Mouse (Mus musculus) kidney, postnatal 0 days (tissue): ENCODE data around the gene Atn1. TPM values are rescaled to one million over a fixed set of nuclear protein-coding genes. Genes with fewer than 3 reads are reported as not detected.

Source experiments
- ATAC-seq: fragments of 200-750 bp; cut with Nextera tagmentation; replicated peaks from 2 replicates; pipeline ENCODE4 v1.8.0; 2017; ENCODE audit warnings: low read depth, moderate number of reproducible peaks, moderate TSS enrichment, moderate library complexity; ENCODE audit not compliant: low FRiP score
- DNase-seq: peaks from one replicate; pipeline ENCODE4 v3.0.0-alpha.2; 2016; ENCODE audit warnings: low spot score
- H3K27ac ChIP-seq: fragments of 300-500 bp; sonication (generic); 2 replicates; pipeline ENCODE4 v1.5.1; 2014; ENCODE audit warnings: mild to moderate bottlenecking
- H3K27me3 ChIP-seq: fragments of 300-500 bp; sonication (generic); 2 replicates; pipeline ENCODE4 v1.6.1; 2014; ENCODE audit warnings: low read length, mixed read lengths; ENCODE audit not compliant: insufficient read depth
- H3K36me3 ChIP-seq: fragments of 300-500 bp; sonication (generic); 2 replicates; pipeline ENCODE4 v1.6.1; 2014; ENCODE audit warnings: low read length, mixed read lengths; ENCODE audit not compliant: insufficient read depth
- H3K4me1 ChIP-seq: fragments of 300-500 bp; sonication (generic); replicated peaks from 2 replicates; pipeline ENCODE4 v1.6.1; 2014; ENCODE audit warnings: antibody characterized with exemption, low read length, mixed read lengths; ENCODE audit not compliant: insufficient read depth
- H3K4me2 ChIP-seq: fragments of 300-500 bp; sonication (generic); 2 replicates; pipeline ENCODE4 v1.6.1; 2014; ENCODE audit warnings: mild to moderate bottlenecking, low read length, moderate library complexity, mixed read lengths
- H3K4me3 ChIP-seq: fragments of 300-500 bp; sonication (generic); replicated peaks from 2 replicates; pipeline ENCODE4 v1.5.1; 2014; ENCODE audit warnings: low read depth, low read length
- H3K9ac ChIP-seq: fragments of 300-500 bp; sonication (generic); 2 replicates; pipeline ENCODE4 v1.6.1; 2014; ENCODE audit warnings: low read depth, low read length
- H3K9me3 ChIP-seq: fragments of 300-500 bp; sonication (generic); replicated peaks from 2 replicates; pipeline ENCODE4 v1.6.1; 2016; ENCODE audit warnings: low read length, inconsistent platforms, mixed read lengths
- CTCF ChIP-seq: IDR thresholded peaks from 2 replicates; pipeline ENCODE4 v1.5.1; 2016; ENCODE audit warnings: antibody characterized with exemption, low read depth, mild to moderate bottlenecking, moderate library complexity
- WGBS: fragments of 180-500 bp; shearing (Covaris S2); extraction: QIAGEN DNeasy Blood & Tissue Kit; methylation state at CpG from one replicate; pipeline ENCODE4 v1.1.7; 2014; 5-methylcytosine and 5-hydroxymethylcytosine counted together
- polyA plus RNA-seq: library from polyadenylated mRNA; unstranded; fragments of >200 nt; fragmentation: Nextera tagmentation; extraction: Ambion mirVana; gene quantifications from 2 replicates; pipeline ENCODE4 v1.2.1, GENCODE M21; 2015

Atn1 gene
- polyA plus RNA-seq, 1 experiment from 2014 or later: 13.0 TPM

DNA sequence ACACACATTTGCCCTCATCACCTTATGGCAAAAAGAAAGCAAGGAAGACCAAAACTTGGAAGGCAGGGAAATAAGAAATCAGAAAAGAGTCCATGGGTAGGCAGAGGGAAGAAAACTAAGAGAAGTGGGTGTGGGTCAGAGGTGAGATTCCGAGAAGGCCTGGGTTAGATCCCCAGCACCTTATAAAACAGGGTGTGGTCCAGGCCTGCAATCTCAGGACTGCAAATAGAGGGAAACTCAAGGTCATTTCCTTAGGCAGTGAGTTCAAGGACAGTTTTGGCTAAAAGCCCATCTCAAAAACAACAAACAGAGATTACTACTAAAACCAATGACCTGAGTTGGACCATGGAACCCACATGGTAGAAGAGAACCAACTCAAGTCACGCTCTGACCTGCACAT is 2.5 kb downstream of the Atn1 start:
- DNase-seq (no peak), ATAC-seq (no peak)
- Histone ChIP-seq H3K4me2 (0 out of 2 replicates have a peak overlapping the region, but pooled peaks have one; percentile 14), H3K36me3 (peaks cover 11% of the 10 kb centered on the region; the same call in 1 of the 2 replicates), H3K9me3 (no peaks in the 10 kb centered on the region), H3K27me3 (no peaks in the 10 kb centered on the region), H3K4me3 (no peak overlapping the region), H3K4me1 (peaks cover 24% of the 10 kb centered on the region), H3K27ac (no peak overlapping the region), H3K9ac (no peak overlapping the region)
- TF ChIP-seq CTCF: no peak
- 85% methylated on average over 2 of the region's 2 CpGs for WGBS

DNA sequence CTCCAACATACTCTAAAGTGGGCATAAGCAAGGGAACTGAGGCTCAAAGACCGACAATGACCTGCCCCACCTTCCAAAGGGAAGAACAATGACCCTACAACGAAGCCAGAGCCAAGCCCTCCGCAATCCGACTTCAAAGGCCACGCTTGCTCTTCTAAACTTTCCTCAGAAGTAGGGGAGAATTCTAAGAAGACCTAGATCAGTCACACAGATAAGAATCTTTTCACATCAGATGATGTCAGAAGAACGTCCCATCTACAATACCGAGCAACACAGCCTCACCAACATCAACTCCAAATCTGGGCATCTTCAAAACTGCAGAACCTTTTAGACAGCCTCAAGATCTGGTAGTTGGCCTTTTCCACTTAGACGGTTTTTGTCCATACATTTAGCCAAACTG is 5.9 kb downstream of the Atn1 start:
- DNase-seq (no peak), ATAC-seq (no peak)
- H3K4me2 ChIP-seq: no peak overlapping the region
- WGBS: 81% methylated on average over 8 of the region's 8 CpGs
- peaks cover 24% of the 10 kb centered on the region for H3K4me1 ChIP-seq
- no peak overlapping the region for H3K27ac ChIP-seq
- no peaks in the 10 kb centered on the region for H3K27me3 ChIP-seq
- no peaks in the 10 kb centered on the region for H3K9me3 ChIP-seq
- no peak overlapping the region for H3K4me3 ChIP-seq
- H3K36me3 ChIP-seq: peaks cover 28% of the 10 kb centered on the region
- TF ChIP-seq CTCF: no peak
- no peak overlapping the region for H3K9ac ChIP-seq

DNA sequence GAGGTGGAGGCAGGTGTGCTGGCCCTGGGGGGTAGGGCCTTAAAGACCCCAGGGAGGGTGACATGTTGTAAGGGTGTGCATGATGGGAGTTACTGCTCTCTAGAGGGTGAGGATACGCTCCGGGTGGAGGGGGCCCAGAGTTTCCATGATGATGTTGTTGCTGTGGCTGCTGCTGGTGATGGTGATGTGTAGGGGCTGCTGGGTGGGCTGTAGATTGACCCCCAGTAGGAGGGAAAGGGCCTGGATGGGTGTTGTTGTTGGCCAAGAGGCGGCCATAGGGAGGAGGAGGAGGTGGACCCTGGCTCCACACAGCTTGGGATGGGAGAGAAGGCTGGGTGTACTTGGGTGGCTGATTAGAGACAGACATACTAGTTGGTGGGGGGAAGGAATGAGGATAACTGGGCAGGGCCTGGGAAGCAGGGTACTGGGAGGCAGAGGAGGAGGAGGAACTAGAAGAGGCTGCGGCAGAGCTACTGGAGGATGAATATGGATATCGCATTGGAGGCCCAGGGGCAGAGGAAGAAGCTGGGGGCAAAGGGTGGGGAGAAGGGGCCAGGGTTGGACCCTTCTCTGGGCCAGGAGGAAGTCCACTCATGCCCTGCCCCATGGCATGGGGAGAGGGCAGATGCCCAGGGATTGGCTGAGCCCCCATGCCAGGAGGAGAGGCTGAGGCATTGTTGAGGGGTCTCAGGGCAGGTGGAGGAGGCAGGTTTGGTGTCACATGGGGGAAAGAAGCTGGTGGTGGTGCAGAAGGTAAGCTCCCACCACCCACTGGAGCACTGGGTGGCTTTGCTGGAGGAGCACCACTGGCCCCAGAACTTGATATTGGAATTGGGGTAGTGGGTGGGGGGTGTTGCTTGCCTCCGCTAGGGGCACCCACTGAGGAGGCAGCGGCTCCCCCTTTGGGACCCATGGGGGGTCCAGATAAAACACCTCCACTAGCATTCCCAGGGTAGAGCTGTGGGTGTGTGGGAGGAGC is 9.4 kb downstream of the Atn1 start:
- Histone ChIP-seq H3K4me3 (no peak overlapping the region; the same call in 1 of the 2 replicates), H3K4me2 (peak overlapping the region; percentile 99), H3K9me3 (no peaks in the 10 kb centered on the region), H3K36me3 (peaks cover 42% of the 10 kb centered on the region), H3K27me3 (no peaks in the 10 kb centered on the region), H3K4me1 (peaks cover 18% of the 10 kb centered on the region), H3K9ac (peak overlapping the region; percentile 86), H3K27ac (peak overlapping the region; percentile 93)
- 77% methylated on average over 7 of the region's 7 CpGs for WGBS
- DNase-seq (no peak), ATAC-seq (no peak)
- TF ChIP-seq CTCF: no peak

DNA sequence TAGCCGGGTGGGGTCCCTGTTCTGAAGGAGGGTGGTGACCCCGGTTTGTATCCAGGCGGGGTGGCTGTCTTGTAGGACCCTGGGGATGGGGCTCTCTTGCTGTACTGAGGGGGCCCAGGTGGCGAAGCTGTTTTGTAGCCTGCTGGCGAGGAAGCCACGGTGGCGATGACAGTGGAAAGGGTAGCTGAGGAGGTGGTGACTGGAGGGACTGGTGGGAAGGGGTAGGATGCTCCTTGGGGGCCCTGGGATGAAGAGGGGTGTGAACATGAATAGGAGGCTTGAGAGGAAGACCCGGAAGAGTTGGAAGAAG is 10.1 kb downstream of the Atn1 start:
- peaks cover 18% of the 10 kb centered on the region for H3K4me1 ChIP-seq
- peak overlapping the region; percentile 93 for H3K27ac ChIP-seq
- H3K36me3 ChIP-seq: peaks cover 42% of the 10 kb centered on the region
- peak overlapping the region; percentile 99 for H3K4me2 ChIP-seq
- no peak; the same call in 1 of the 2 replicates for ATAC-seq
- H3K27me3 ChIP-seq: no peaks in the 10 kb centered on the region
- no peak for TF ChIP-seq CTCF
- peak overlapping the region; percentile 86 for H3K9ac ChIP-seq
- 21% methylated on average over 8 of the region's 8 CpGs for WGBS
- DNase-seq: no peak
- H3K4me3 ChIP-seq: peak overlapping the region; percentile 52
- no peaks in the 10 kb centered on the region for H3K9me3 ChIP-seq

DNA sequence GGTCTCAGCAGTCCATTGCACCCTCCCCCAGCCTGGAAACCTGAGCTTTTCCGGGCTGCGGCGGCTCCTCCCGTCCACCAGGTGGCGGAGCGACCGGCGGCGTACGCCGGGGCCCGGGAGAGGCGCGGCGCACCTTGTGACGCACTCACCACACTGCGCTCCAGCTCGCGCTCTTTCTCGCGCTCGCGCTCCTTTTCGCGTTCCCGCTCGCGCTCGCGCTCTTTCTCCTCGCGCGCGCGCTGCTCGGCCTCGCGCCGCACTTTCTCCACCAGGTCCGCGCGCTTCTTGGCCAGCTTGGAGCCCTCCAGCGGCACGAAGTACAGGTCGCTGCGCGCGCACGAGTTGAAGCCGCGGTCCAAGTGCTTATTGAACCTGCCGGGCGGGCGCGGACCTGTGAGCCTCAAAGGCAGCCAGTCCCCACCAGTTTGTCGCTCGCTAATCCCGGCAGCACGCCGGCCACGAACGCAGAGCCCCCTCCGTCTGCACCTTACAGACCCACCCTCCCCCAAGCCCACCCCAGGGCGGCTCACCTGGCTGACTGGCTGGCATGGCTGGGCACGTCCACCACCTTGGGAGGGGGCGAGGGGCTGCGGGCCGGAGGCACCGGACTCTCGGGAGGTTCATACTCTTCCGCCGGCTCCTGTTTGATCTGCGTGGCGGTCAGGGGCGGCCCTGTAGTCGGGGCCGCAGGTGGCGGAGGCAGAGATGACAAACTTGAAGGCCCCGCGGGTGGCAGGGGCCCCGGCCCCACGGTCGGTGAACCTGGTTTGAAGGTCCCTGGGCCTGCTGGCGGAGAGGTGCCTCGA is 10.6 kb downstream of the Atn1 start:
- Histone ChIP-seq H3K36me3 (peaks cover 42% of the 10 kb centered on the region), H3K9ac (peak overlapping the region; percentile 86), H3K27ac (peak overlapping the region; percentile 93), H3K9me3 (no peaks in the 10 kb centered on the region), H3K4me2 (peak overlapping the region; percentile 99), H3K4me3 (peak overlapping the region; percentile 52), H3K27me3 (no peaks in the 10 kb centered on the region), H3K4me1 (peaks cover 18% of the 10 kb centered on the region)
- TF ChIP-seq CTCF: peak; percentile 94
- DNase-seq: peak; percentile 96
- under 1% methylated on average over 85 of the region's 85 CpGs for whole genome bisulfite sequencing
- ATAC-seq: peak; percentile 84

DNA sequence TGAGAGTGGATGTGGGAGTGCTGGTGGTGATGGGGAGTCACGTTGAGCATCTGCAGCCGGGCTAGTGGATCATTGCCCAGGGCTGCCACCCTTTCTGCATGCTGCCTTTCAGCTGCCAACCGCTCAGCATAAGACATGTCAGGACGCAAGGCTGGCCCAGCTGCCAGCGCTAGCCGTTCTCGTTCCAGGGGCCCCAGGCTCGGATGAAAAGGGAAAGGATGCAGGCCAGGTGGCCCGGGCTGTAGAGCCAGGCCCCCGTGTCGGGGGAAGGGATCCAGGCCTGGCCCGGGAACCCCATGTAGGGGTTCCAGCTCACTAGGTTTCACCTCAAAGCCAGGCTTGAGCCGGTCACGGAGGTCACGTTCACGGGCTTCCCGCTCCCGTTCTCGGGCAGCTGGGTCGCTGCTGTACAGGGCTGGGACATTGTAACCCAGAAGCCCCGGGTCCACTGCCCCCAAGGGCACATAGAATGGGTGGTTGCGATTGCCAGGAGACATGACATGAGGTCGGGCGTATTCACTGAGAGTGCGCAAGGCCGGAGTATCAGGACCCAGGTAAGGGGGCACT is 11.5 kb downstream of the Atn1 start:
- H3K27ac ChIP-seq: peak overlapping the region; percentile 93
- peak; percentile 1 for ATAC-seq
- H3K27me3 ChIP-seq: no peaks in the 10 kb centered on the region
- WGBS: 48% methylated on average over 26 of the region's 26 CpGs
- peaks cover 42% of the 10 kb centered on the region for H3K36me3 ChIP-seq
- peak overlapping the region; percentile 99 for H3K4me2 ChIP-seq
- H3K4me3 ChIP-seq: peak overlapping the region; percentile 52
- H3K4me1 ChIP-seq: peaks cover 18% of the 10 kb centered on the region
- no peak for DNase-seq
- peak overlapping the region; percentile 86 for H3K9ac ChIP-seq
- TF ChIP-seq CTCF: no peak
- H3K9me3 ChIP-seq: no peaks in the 10 kb centered on the region
